Mouse (Mus musculus) liver, embryonic 11.5 days (tissue): ENCODE measurements at regions not wholly inside any gene's neighbourhood (a gene's known extent, or its start where the extent isn't known, plus 50 kb on each side); places are given as distances from the start of the nearest gene placed in this dataset.

Experiments
- ATAC-seq: fragments of 200-750 bp; cut with Nextera tagmentation; replicated peaks from 2 replicates; pipeline ENCODE4 v1.8.0; 2017; ENCODE audit warnings: moderate number of reproducible peaks, mild to moderate bottlenecking, moderate TSS enrichment, moderate library complexity; ENCODE audit not compliant: low FRiP score
- DNase-seq: peaks from one replicate; pipeline ENCODE4 v3.0.0-alpha.2; 2017; ENCODE audit warnings: low spot score
- H3K27ac ChIP-seq: fragments of 300-500 bp; sonication (generic); 2 replicates; pipeline ENCODE4 v1.5.1; 2014; ENCODE audit warnings: mild to moderate bottlenecking, low read depth, low read length, control low read depth
- H3K27me3 ChIP-seq: fragments of 300-500 bp; sonication (generic); replicated peaks from 2 replicates; pipeline ENCODE4 v1.6.1; 2014; ENCODE audit warnings: low read length, mixed read lengths; ENCODE audit not compliant: control insufficient read depth, insufficient read depth
- H3K36me3 ChIP-seq: fragments of 300-500 bp; sonication (generic); 2 replicates; pipeline ENCODE4 v1.6.1; 2014; ENCODE audit warnings: mild to moderate bottlenecking, low read length, moderate library complexity, mixed read lengths; ENCODE audit not compliant: control insufficient read depth, insufficient read depth
- H3K4me1 ChIP-seq: fragments of 300-500 bp; sonication (generic); replicated peaks from 2 replicates; pipeline ENCODE4 v1.6.1; 2014; ENCODE audit warnings: low read length, mixed read lengths; ENCODE audit not compliant: control insufficient read depth, insufficient read depth
- H3K4me2 ChIP-seq: fragments of 300-500 bp; sonication (generic); 2 replicates; pipeline ENCODE4 v1.6.1; 2014; ENCODE audit warnings: mild to moderate bottlenecking, control low read depth, moderate library complexity
- H3K4me3 ChIP-seq: fragments of 300-500 bp; sonication (generic); 2 replicates; pipeline ENCODE4 v1.5.1; 2014; ENCODE audit warnings: low read depth, low read length, control low read depth
- H3K9ac ChIP-seq: fragments of 300-500 bp; sonication (generic); 2 replicates; pipeline ENCODE4 v1.6.1; 2014; ENCODE audit warnings: low read depth, low read length, control low read depth
- H3K9me3 ChIP-seq: fragments of 300-500 bp; sonication (generic); 2 replicates; pipeline ENCODE4 v1.6.1; 2016; ENCODE audit warnings: low read length, inconsistent platforms, mixed read lengths; ENCODE audit not compliant: control insufficient read depth
- WGBS: fragments of 180-500 bp; shearing (Covaris S2); extraction: QIAGEN DNeasy Blood & Tissue Kit; methylation state at CpG from one replicate; pipeline ENCODE4 v1.1.7; 2014; 5-methylcytosine and 5-hydroxymethylcytosine counted together

DNA sequence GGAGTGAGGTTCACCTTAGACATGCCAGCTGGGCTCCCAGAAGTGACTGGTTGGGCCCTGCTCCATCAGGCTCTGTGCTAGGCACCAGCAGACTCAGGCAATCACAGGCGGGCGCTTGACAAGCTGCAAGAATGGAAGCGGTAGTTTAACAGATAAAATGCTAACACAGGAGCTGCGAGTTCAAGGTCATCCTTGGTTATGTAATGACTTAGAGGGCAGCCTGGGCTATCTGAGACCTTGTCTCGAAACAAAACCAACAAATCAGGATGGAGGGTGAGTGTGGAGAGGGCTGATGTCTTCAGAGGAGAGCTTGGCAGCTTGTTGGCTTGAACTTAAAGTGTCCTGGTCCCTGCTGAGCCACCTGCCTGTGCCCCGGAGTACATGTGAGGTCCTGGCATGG, 107.6 kb downstream of the Vegfa start:
- ATAC-seq (no peak), DNase-seq (no peak)
- Histone ChIP-seq H3K27ac (no peak overlapping the region), H3K9ac (no peak overlapping the region), H3K27me3 (no peaks in the 10 kb centered on the region; the same call in 1 of the 2 replicates), H3K9me3 (no peaks in the 10 kb centered on the region), H3K4me3 (no peak overlapping the region), H3K4me1 (peaks cover 4% of the 10 kb centered on the region), H3K4me2 (no peak overlapping the region), H3K36me3 (no peaks in the 10 kb centered on the region)
- 83% methylated on average over 6 of the region's 6 CpGs for WGBS

DNA sequence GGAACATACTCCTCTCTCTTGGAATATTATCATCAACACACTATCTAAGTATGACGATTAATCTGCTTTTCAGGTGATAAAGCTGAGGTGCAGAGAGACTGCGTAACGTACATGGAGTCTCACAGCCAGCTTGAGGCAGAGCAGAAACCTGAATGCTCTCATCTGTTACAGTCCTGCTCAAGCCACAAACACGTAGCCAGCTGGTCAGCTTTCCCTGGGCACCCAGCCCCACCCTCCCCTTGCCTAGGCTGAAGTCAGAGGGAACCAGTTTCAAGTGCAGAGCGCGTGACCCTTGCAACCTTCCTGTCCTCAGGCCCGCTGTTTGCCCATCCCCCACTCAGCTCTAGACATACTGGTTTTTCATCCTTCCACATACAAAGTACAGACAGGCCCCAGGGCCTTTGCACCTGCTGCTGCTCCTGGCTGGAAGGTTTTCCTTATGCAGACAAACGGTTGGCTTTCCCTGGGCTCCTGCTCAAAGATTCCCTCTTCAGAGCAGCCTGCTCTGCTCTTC, 108.9 kb downstream of the Vegfa start:
- ATAC-seq (no peak), DNase-seq (no peak)
- H3K36me3 ChIP-seq = no peaks in the 10 kb centered on the region
- no peaks in the 10 kb centered on the region for H3K9me3 ChIP-seq
- H3K27me3 ChIP-seq = no peaks in the 10 kb centered on the region; the same call in 1 of the 2 replicates
- no peak overlapping the region for H3K27ac ChIP-seq
- WGBS = 67% methylated on average over 8 of the region's 8 CpGs
- H3K9ac ChIP-seq = no peak overlapping the region
- peaks cover 8% of the 10 kb centered on the region for H3K4me1 ChIP-seq
- H3K4me2 ChIP-seq = no peak overlapping the region
- H3K4me3 ChIP-seq = no peak overlapping the region

DNA sequence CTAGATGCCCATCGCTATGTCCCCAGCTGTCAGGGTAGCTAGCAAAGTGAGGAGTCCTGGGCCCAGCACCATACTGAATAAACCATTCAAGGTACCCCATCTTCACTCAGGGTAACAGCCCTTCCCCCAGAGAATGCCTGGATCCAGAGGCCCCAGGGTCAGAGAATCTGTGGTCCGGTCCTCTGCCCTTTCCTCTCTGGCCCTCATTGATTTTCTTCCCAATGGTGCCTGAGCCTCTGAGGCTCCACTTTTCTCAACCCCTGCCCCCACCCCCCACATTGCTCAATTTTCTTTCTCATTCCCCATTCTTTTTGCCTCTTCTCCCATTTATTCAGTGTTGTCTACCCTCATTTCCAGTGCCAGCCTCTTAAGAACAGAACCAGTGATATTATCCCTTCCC, 114.5 kb downstream of the Vegfa start:
- 76% methylated on average over 2 of the region's 2 CpGs for WGBS

DNA sequence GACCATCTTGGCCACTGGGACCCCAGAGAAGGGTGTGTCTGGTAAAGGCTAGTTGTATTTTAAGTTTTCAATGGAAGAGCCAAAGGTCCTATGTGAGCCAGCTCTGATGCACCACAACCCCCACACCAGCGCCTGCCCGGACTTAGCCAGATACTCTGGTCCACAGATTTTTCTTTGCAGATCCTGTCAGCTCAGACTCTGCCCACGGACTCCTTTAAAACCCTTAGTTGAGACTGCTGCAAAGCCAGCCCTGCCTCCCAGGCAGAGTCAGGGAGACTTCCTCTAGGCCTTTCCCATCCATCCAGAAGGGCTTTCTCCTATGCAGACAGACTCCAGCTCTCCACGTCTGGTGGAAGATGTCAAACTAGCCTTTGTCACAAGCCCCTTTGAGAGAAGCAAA, 115.2 kb downstream of the Vegfa start:
- peaks cover 8% of the 10 kb centered on the region for H3K4me1 ChIP-seq
- no peaks in the 10 kb centered on the region; the same call in 1 of the 2 replicates for H3K27me3 ChIP-seq
- H3K4me3 ChIP-seq = no peak overlapping the region
- H3K9ac ChIP-seq = no peak overlapping the region
- DNase-seq (no peak), ATAC-seq (no peak)
- no peak overlapping the region for H3K27ac ChIP-seq
- WGBS = 56% methylated on average over 4 of the region's 4 CpGs
- H3K36me3 ChIP-seq = no peaks in the 10 kb centered on the region
- no peak overlapping the region for H3K4me2 ChIP-seq
- no peaks in the 10 kb centered on the region for H3K9me3 ChIP-seq

More for the DNA sequence above, 114.5 kb downstream of the Vegfa start:
- Histone ChIP-seq H3K4me1 (peaks cover 10% of the 10 kb centered on the region), H3K9ac (no peak overlapping the region), H3K9me3 (no peaks in the 10 kb centered on the region), H3K27me3 (no peaks in the 10 kb centered on the region; the same call in 1 of the 2 replicates), H3K4me3 (no peak overlapping the region), H3K36me3 (no peaks in the 10 kb centered on the region), H3K27ac (no peak overlapping the region), H3K4me2 (no peak overlapping the region)
- ATAC-seq (no peak), DNase-seq (no peak)

DNA sequence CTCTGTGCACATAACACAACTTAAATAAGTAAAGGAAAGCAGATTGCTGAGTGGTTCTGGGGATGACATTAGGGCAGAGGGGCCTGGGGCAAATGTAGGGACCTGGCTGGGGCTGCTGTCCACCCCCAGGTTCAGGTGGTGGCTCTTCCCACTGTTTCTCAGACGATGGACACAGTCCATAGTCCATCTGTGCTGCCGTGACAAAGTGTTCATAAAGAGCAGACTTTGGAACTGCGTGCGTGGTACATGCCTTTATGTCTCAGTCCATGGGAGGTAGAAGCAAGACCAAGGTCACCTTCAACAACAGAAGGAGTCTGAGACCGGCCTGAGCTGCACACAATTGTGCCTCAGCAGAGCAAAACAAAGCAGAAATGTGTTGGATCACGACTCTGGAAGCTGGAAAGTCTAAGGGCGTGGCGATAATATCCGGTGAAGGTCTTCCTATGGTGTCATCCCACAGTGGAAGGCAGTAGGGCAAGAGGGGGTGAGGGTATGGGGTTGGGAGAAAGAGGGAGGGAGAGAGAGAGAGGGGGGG, 117.4 kb downstream of the Vegfa start:
- Histone ChIP-seq H3K4me3 (no peak overlapping the region), H3K27me3 (no peaks in the 10 kb centered on the region), H3K4me1 (peaks cover 6% of the 10 kb centered on the region), H3K9ac (no peak overlapping the region), H3K4me2 (no peak overlapping the region), H3K36me3 (no peaks in the 10 kb centered on the region), H3K27ac (no peak overlapping the region), H3K9me3 (no peaks in the 10 kb centered on the region)
- DNase-seq = no peak
- 78% methylated on average over 9 of the region's 9 CpGs for WGBS
- no peak for ATAC-seq

DNA sequence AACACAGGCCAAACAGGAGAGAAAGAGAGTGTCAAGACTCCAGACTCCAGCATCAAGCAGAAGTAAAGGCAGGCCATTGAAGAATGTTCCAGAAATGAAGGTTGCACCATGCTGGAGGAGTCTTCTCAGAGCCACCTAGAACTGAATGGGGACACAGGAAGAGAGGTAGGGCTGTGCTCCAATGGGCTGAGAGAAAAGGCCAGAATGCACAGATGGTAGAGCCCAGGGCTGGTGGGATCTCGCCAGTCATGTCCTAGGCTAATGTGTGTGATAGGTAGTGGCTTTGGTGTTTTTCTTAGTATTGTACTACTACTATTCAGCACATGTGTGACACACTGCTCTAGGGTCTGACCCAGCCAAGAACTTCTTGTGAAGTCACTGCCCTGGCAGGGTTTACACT, 117.9 kb downstream of the Vegfa start:
- Histone ChIP-seq H3K36me3 (no peaks in the 10 kb centered on the region), H3K4me3 (no peak overlapping the region), H3K9ac (no peak overlapping the region), H3K27me3 (no peaks in the 10 kb centered on the region), H3K9me3 (no peaks in the 10 kb centered on the region), H3K4me1 (peaks cover 6% of the 10 kb centered on the region), H3K4me2 (no peak overlapping the region), H3K27ac (no peak overlapping the region)
- ATAC-seq = no peak
- DNase-seq = no peak
- 60% methylated on average over 1 of the region's 1 CpGs for WGBS

DNA sequence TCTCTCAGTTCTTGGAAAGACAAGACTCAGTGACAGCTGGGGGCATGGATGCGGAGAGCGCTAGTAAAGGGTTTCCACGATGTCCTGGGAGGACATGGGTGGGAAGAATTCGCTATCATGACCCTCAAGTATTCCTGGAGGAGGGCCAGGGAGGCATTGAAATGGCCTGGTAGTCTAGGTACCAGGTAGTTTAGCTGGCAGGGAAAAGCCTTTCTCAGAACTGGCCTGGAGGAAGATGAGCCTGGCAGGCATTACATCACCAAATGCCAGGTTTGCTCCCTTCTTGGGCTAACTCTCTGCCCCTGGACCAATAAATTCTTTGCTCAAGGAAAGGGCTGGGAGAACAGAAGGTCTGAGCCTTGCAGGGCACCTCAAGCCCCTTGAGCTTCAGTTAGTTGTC, 118.5 kb downstream of the Vegfa start:
- ATAC-seq (no peak), DNase-seq (no peak)
- H3K4me1 ChIP-seq = peaks cover 2% of the 10 kb centered on the region; the same call in 1 of the 2 replicates
- 84% methylated on average over 4 of the region's 4 CpGs for WGBS
- H3K9me3 ChIP-seq = no peaks in the 10 kb centered on the region
- H3K4me3 ChIP-seq = no peak overlapping the region
- no peaks in the 10 kb centered on the region for H3K27me3 ChIP-seq
- no peak overlapping the region for H3K9ac ChIP-seq
- no peak overlapping the region for H3K27ac ChIP-seq
- no peaks in the 10 kb centered on the region for H3K36me3 ChIP-seq
- H3K4me2 ChIP-seq = no peak overlapping the region

DNA sequence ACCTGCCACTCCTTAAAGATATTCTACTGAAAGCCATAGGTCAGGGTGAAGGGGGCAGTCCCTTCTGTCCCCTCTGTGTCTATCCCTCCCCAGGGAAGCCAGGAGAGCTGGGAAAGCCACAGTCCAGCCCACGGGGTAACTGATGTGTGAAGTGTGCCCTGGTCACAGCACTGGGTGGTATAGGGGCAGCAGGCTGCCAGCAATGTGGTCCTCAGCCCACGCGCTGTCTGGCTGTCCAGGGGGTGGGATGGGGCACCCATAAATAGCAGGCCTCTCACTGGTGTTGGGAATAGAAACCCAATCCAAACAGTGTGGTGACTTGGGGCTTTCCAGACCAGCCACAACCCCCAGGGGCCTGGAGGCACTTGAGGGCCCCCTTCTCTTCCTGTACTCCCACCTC, 120.0 kb downstream of the Vegfa start:
- ATAC-seq = no peak
- H3K27ac ChIP-seq = no peak overlapping the region
- H3K9me3 ChIP-seq = no peaks in the 10 kb centered on the region
- H3K36me3 ChIP-seq = no peaks in the 10 kb centered on the region
- H3K9ac ChIP-seq = no peak overlapping the region
- 92% methylated on average over 3 of the region's 3 CpGs for WGBS
- H3K27me3 ChIP-seq = no peaks in the 10 kb centered on the region
- peaks cover 2% of the 10 kb centered on the region; the same call in 1 of the 2 replicates for H3K4me1 ChIP-seq
- no peak overlapping the region for H3K4me2 ChIP-seq
- no peak overlapping the region for H3K4me3 ChIP-seq
- DNase-seq = no peak

DNA sequence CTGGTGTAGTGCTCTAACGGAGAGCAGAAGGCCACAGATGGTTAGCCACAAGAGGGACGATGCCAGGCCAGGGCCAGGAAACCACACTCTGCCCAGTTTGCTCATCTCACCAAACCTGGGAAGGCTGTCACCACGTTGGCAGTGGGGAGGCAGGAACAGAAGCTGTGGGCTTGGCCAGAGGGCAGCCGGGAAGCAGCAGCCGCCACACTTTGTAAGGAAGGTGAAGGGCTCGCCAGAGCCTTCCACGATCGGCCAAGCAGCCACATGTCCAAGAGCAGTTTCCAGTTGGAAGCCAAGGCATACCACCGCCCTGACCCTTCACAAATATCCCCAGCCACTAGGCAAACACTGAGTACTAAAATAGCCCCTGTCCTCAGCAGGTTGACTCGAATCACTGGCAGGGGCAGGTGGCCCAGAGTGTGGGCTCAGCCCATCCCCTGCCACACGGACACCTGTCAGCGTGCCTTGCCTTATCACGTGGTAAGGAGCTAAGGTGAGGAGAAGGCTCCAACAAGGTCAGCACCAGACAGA, 120.9 kb downstream of the Vegfa start:
- no peak overlapping the region for H3K4me3 ChIP-seq
- H3K9ac ChIP-seq = no peak overlapping the region
- H3K4me2 ChIP-seq = no peak overlapping the region
- DNase-seq (no peak), ATAC-seq (no peak)
- no peak overlapping the region for H3K27ac ChIP-seq
- H3K36me3 ChIP-seq = no peaks in the 10 kb centered on the region
- 81% methylated on average over 13 of the region's 13 CpGs for WGBS
- no peaks in the 10 kb centered on the region for H3K9me3 ChIP-seq
- no peaks in the 10 kb centered on the region for H3K27me3 ChIP-seq
- H3K4me1 ChIP-seq = no peaks in the 10 kb centered on the region
